Mouse (Mus musculus) right cerebral cortex, postnatal 25 days (tissue): ENCODE results near the gene Astn2.
A peak's percentile ranks its signal among the peaks of the same experiment; 100 is the strongest.
"Not testable (repeated sequence)": the region's sequence is repeated elsewhere in the genome, so short reads cannot be mapped to it uniquely, and the experiment has no call there.

Experiments used
- DNase-seq: peaks from one replicate; pipeline ENCODE4 v3.0.0; 2022

The Astn2 gene

GRCm38 (mm10) chr4:65744088-65744610, 660.3 kb downstream of the Astn2 start:
- no peak for DNase-seq

GRCm38 (mm10) chr4:65743160-65743691, 661.2 kb downstream of the Astn2 start:
- no peak for DNase-seq

- DNase-seq, result no peak
Measured at GRCm38 (mm10) chr4:65724414-65724813, 680.0 kb downstream of the Astn2 start.

GRCm38 (mm10) chr4:65719610-65720009, 684.8 kb downstream of the Astn2 start:
- no peak for DNase-seq

GRCm38 (mm10) chr4:65717899-65718298, 686.5 kb downstream of the Astn2 start:
- DNase-seq, result no peak

GRCm38 (mm10) chr4:65716086-65716485, 688.3 kb downstream of the Astn2 start:
- no peak for DNase-seq

- DNase-seq, result no peak
Measured at GRCm38 (mm10) chr4:65711678-65712077, 692.7 kb downstream of the Astn2 start.

- DNase-seq, result no peak
Measured at GRCm38 (mm10) chr4:65710623-65711022, 693.8 kb downstream of the Astn2 start.

GRCm38 (mm10) chr4:65701848-65702247, 702.6 kb downstream of the Astn2 start:
- no peak for DNase-seq

GRCm38 (mm10) chr4:65699743-65700361, 704.6 kb downstream of the Astn2 start:
- peak; percentile 52 for DNase-seq

- DNase-seq, result peak; percentile 38
Measured at GRCm38 (mm10) chr4:65695241-65695640, 709.2 kb downstream of the Astn2 start.

- DNase-seq, result no peak
Measured at GRCm38 (mm10) chr4:65694011-65694410, 710.4 kb downstream of the Astn2 start.

- DNase-seq, result no peak
Measured at GRCm38 (mm10) chr4:65687006-65687723, 717.2 kb downstream of the Astn2 start.

- no peak for DNase-seq
Measured at GRCm38 (mm10) chr4:65686258-65687005, 718.0 kb downstream of the Astn2 start.

GRCm38 (mm10) chr4:65684401-65684800, 720.0 kb downstream of the Astn2 start:
- DNase-seq, result no peak

- DNase-seq, result not testable (repeated sequence)
Measured at GRCm38 (mm10) chr4:65679786-65680185, 724.6 kb downstream of the Astn2 start.

GRCm38 (mm10) chr4:65678929-65679328, 725.5 kb downstream of the Astn2 start:
- DNase-seq, result no peak

- DNase-seq, result no peak
Measured at GRCm38 (mm10) chr4:65678495-65678894, 725.9 kb downstream of the Astn2 start.

- DNase-seq, result no peak
Measured at GRCm38 (mm10) chr4:65674267-65674978, 730.0 kb downstream of the Astn2 start.

GRCm38 (mm10) chr4:65673418-65673933, 730.9 kb downstream of the Astn2 start:
- DNase-seq, result no peak

GRCm38 (mm10) chr4:65672294-65672693, 732.1 kb downstream of the Astn2 start:
- no peak for DNase-seq

GRCm38 (mm10) chr4:65671585-65672184, 732.7 kb downstream of the Astn2 start:
- no peak for DNase-seq
